Mouse (Mus musculus) heart, embryonic 11.5 days (tissue): ENCODE results near the gene Ptprn2. TPM values are rescaled to one million over a fixed set of nuclear protein-coding genes. Genes with fewer than 3 reads are reported as not detected.

Experiments
- ATAC-seq: fragments of 200-750 bp; cut with Nextera tagmentation; replicated peaks from 2 replicates; pipeline ENCODE4 v1.8.0; 2017; ENCODE audit warnings: moderate library complexity; ENCODE audit not compliant: insufficient number of reproducible peaks, low FRiP score, low TSS enrichment
- H3K27ac ChIP-seq: fragments of 300-500 bp; sonication (generic); 2 replicates; pipeline ENCODE4 v1.5.1; 2014; ENCODE audit warnings: mild to moderate bottlenecking, low read depth, low read length
- H3K27me3 ChIP-seq: fragments of 300-500 bp; sonication (generic); 2 replicates; pipeline ENCODE4 v1.6.1; 2014; ENCODE audit warnings: mild to moderate bottlenecking, low read length, mixed read lengths; ENCODE audit not compliant: control insufficient read depth, insufficient read depth
- H3K36me3 ChIP-seq: fragments of 300-500 bp; sonication (generic); 2 replicates; pipeline ENCODE4 v1.6.1; 2014; ENCODE audit warnings: mild to moderate bottlenecking, low read length, moderate library complexity, mixed read lengths; ENCODE audit not compliant: control insufficient read depth, insufficient read depth
- H3K4me1 ChIP-seq: fragments of 300-500 bp; sonication (generic); 2 replicates; pipeline ENCODE4 v1.6.1; 2014; ENCODE audit warnings: low read length; ENCODE audit not compliant: control insufficient read depth, insufficient read depth
- H3K4me2 ChIP-seq: fragments of 300-500 bp; sonication (generic); 2 replicates; pipeline ENCODE4 v1.6.1; 2014; ENCODE audit warnings: mild to moderate bottlenecking, moderate library complexity
- H3K4me3 ChIP-seq: fragments of 300-500 bp; sonication (generic); 2 replicates; pipeline ENCODE4 v1.5.1; 2014; ENCODE audit warnings: low read depth, low read length
- H3K9ac ChIP-seq: fragments of 300-500 bp; sonication (generic); 2 replicates; pipeline ENCODE4 v1.6.1; 2014; ENCODE audit warnings: mild to moderate bottlenecking, low read depth, low read length, moderate library complexity
- H3K9me3 ChIP-seq: fragments of 300-500 bp; sonication (generic); replicated peaks from 2 replicates; pipeline ENCODE4 v1.6.1; 2016; ENCODE audit warnings: low read length; ENCODE audit not compliant: control insufficient read depth
- WGBS: fragments of 180-500 bp; shearing (Covaris S2); extraction: QIAGEN DNeasy Blood & Tissue Kit; methylation state at CpG from one replicate; pipeline ENCODE4 v1.1.7; 2014; ENCODE audit not compliant: insufficient replicate concordance; 5-methylcytosine and 5-hydroxymethylcytosine counted together
- polyA plus RNA-seq: library from polyadenylated mRNA; unstranded; fragments of >200 nt; fragmentation: Nextera tagmentation; extraction: Ambion mirVana; gene quantifications from 2 replicates; pipeline ENCODE4 v1.2.1, GENCODE M21; 2014

The Ptprn2 gene
- polyA plus RNA-seq, 1 experiment from 2014 or later = not detected

- H3K9me3 ChIP-seq = no peaks in the 10 kb centered on the region
- H3K27ac ChIP-seq = no peak overlapping the region
- H3K27me3 ChIP-seq = no peaks in the 10 kb centered on the region
- no peaks in the 10 kb centered on the region for H3K36me3 ChIP-seq
- ATAC-seq = no peak
- H3K9ac ChIP-seq = no peak overlapping the region
- no peaks in the 10 kb centered on the region for H3K4me1 ChIP-seq
- 57% methylated on average over 8 of the region's 8 CpGs for WGBS
- no peak overlapping the region for H3K4me3 ChIP-seq
- H3K4me2 ChIP-seq = no peak overlapping the region
These were observed 112.8 kb downstream of the Ptprn2 start for GRCm38 (mm10) chr12:116598123-116599005.

DNA sequence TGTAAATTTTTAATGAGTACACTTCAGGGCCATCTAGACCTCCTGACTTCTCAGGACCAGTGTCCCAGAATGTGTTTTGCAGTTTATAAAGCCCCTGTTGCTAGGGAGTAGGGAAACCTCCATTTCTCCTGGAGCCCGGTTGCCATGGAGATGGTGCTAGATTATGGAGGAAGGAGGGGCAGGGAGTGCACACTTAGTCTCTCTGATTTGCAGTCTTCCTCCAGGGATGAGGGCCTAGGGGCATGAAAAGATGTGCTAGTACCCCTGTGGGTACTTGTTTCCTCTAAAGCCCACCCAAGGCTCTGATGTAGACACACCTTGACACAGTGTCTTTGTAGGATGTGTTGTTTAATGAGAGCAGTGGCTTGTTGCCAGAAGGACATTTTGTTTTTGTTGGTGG, 114.0 kb downstream of the Ptprn2 start:
- no peaks in the 10 kb centered on the region for H3K4me1 ChIP-seq
- WGBS = 64% methylated on average over 1 of the region's 1 CpGs

DNA sequence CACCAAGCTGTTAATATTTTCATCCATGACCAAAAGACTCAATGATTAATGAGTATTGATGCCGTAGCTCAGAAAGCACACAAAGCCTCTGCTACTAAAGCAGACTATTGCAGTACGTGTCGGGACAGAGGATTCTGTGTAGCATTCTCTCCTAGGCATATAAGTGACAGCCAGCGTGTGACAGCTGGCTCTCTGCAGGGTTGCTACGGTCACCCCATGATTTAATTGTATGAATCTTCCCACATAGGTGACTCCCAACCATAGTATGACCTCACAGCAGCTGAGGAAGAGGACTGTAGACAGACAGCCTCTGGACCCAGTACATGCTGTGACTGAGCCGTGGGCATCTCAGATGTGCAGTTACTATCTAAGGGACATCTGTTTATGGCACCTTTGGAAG, 114.5 kb downstream of the Ptprn2 start:
- no peaks in the 10 kb centered on the region for H3K27me3 ChIP-seq
- 83% methylated on average over 6 of the region's 6 CpGs for WGBS
- H3K36me3 ChIP-seq = no peaks in the 10 kb centered on the region
- H3K9ac ChIP-seq = no peak overlapping the region
- no peaks in the 10 kb centered on the region for H3K9me3 ChIP-seq
- no peak overlapping the region for H3K4me2 ChIP-seq
- no peaks in the 10 kb centered on the region for H3K4me1 ChIP-seq
- H3K27ac ChIP-seq = no peak overlapping the region
- ATAC-seq = no peak
- no peak overlapping the region for H3K4me3 ChIP-seq

More for the DNA sequence above, 114.0 kb downstream of the Ptprn2 start:
- Histone ChIP-seq H3K9ac (no peak overlapping the region), H3K4me2 (no peak overlapping the region), H3K4me3 (no peak overlapping the region), H3K27ac (no peak overlapping the region), H3K9me3 (no peaks in the 10 kb centered on the region), H3K27me3 (no peaks in the 10 kb centered on the region), H3K36me3 (no peaks in the 10 kb centered on the region)
- ATAC-seq = no peak

DNA sequence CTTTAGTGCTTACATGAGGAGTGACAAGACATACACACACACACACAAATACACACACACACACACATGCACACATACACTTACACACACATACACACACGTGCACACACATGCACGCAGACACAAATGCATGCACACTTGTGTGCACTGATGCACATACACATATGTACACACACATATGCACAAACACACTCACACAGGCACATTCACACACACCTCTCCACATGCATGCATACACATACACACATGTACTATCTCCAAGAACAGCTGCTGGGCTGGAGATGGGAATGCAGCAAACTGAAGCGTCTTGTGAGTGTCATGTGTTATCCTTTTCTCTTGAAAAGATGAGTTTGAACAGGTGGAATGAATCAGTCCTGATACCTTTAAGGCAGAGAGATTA, 115.9 kb downstream of the Ptprn2 start:
- Histone ChIP-seq H3K4me3 (no peak overlapping the region), H3K27ac (no peak overlapping the region), H3K36me3 (no peaks in the 10 kb centered on the region), H3K9me3 (no peaks in the 10 kb centered on the region), H3K27me3 (no peaks in the 10 kb centered on the region), H3K4me1 (no peaks in the 10 kb centered on the region), H3K4me2 (no peak overlapping the region), H3K9ac (no peak overlapping the region)
- ATAC-seq = no peak
- WGBS = 80% methylated on average over 3 of the region's 3 CpGs

DNA sequence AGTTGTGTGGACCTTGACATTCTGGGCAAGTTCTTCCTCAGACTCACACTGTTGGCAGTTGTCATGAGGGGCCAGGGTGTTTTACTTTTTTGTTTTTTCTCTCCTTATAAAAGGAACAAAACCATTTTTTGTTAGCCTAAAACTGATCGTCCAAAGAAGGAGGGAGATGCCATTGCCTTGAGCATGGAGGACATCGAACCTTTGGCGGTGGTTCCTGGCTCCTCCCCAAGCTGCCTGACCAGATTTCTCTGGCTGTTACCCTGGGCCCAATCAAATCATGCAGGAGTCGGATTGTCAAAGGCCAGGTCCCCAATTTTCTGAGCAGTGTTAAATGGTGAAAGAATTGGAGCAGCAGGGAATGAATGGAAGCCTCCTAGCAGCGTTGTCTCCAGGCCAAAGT, 116.4 kb downstream of the Ptprn2 start:
- Histone ChIP-seq H3K27me3 (no peaks in the 10 kb centered on the region), H3K27ac (no peak overlapping the region), H3K36me3 (no peaks in the 10 kb centered on the region), H3K4me2 (no peak overlapping the region), H3K4me3 (no peak overlapping the region), H3K4me1 (no peaks in the 10 kb centered on the region), H3K9me3 (no peaks in the 10 kb centered on the region), H3K9ac (no peak overlapping the region)
- ATAC-seq = no peak
- 75% methylated on average over 5 of the region's 5 CpGs for WGBS

DNA sequence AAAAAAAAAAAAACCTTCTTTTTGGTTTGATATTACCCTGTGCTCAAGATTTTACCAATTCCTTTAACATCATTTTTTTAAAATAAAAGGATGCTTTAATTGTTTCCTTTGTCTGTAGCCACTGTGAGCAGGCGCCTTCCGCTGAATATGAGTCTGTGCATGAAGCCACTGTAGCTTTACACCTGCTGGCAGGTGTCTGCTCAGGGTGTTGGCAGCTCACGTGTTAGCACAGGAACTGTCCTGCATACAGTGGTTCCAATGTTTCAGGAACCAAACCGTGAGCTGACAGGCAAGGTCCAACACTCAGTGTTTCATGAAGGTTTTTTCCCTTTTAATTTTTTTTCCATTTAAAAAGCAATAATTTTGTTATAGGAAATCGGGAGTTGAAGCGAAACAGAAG, 123.1 kb downstream of the Ptprn2 start:
- Histone ChIP-seq H3K9ac (no peak overlapping the region), H3K36me3 (no peaks in the 10 kb centered on the region), H3K27ac (no peak overlapping the region), H3K4me2 (no peak overlapping the region), H3K27me3 (no peaks in the 10 kb centered on the region), H3K4me1 (no peaks in the 10 kb centered on the region), H3K9me3 (no peaks in the 10 kb centered on the region), H3K4me3 (no peak overlapping the region)
- 83% methylated on average over 6 of the region's 6 CpGs for WGBS
- no peak for ATAC-seq

DNA sequence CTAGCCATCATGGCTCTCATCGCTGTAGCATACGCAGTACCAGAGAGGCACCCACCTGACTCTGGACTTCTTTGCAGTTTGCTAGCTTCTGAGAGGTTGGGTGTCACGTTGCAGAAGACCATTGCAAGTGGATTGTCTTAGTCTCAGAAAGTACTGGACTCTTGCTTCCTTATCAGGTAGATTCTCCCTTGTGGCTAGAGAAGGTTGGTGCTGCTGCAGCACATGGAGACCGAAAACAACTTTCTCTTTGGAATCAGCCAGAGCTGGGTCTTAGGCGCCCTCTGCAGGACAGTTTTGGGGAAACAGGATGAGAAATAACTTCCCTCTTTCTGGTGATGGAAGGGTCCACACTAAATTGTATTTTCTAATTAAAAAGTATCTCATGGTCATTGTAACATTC, 134.3 kb downstream of the Ptprn2 start:
- no peaks in the 10 kb centered on the region for H3K36me3 ChIP-seq
- H3K4me2 ChIP-seq = no peak overlapping the region

DNA sequence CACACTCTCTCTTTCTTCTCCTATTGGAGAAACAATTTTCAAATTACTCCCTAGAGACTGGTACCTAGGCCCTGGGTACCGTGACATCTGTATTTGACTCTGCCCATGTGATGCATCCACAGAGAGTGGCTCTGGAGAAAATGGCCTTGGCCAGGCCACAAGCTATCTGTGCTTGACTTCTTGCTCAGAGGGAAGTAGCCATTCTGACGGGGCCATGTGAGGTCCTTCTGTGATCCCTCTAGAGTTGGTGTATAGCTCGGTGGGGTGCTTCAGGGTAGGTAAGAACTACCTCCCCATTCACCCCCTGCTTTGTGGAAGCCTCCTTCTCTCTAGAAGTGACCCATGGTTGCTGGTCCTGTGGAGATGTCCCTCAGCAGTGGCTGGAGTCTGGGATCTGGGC, 134.8 kb downstream of the Ptprn2 start:
- Histone ChIP-seq H3K9ac (no peak overlapping the region), H3K4me2 (no peak overlapping the region), H3K27ac (no peak overlapping the region), H3K9me3 (no peaks in the 10 kb centered on the region), H3K4me3 (no peak overlapping the region), H3K36me3 (no peaks in the 10 kb centered on the region), H3K4me1 (no peaks in the 10 kb centered on the region), H3K27me3 (0 out of 2 replicates have a peak, but pooled peaks cover 2% of the 10 kb centered on the region)
- 65% methylated on average over 3 of the region's 3 CpGs for WGBS
- ATAC-seq = no peak

More for the DNA sequence above, 134.3 kb downstream of the Ptprn2 start:
- WGBS = 39% methylated on average over 5 of the region's 5 CpGs
- Histone ChIP-seq H3K9ac (no peak overlapping the region), H3K9me3 (no peaks in the 10 kb centered on the region), H3K27ac (no peak overlapping the region), H3K27me3 (0 out of 2 replicates have a peak, but pooled peaks cover 2% of the 10 kb centered on the region), H3K4me3 (no peak overlapping the region), H3K4me1 (no peaks in the 10 kb centered on the region)
- ATAC-seq = no peak
